Mouse (Mus musculus) E14TG2a.4 (cell line): Measurements from ENCODE around the gene Ddx56.

ENCODE experiments used
- CTCF ChIP-seq: conservative IDR thresholded peaks from 2 replicates; pipeline ENCODE4 v1.5.1; 2014; ENCODE audit warnings: low read length
- NANOG ChIP-seq: IDR thresholded peaks from 2 replicates; pipeline ENCODE4 v1.6.1; 2014; ENCODE audit warnings: borderline replicate concordance, low read length, mixed read lengths

DNA sequence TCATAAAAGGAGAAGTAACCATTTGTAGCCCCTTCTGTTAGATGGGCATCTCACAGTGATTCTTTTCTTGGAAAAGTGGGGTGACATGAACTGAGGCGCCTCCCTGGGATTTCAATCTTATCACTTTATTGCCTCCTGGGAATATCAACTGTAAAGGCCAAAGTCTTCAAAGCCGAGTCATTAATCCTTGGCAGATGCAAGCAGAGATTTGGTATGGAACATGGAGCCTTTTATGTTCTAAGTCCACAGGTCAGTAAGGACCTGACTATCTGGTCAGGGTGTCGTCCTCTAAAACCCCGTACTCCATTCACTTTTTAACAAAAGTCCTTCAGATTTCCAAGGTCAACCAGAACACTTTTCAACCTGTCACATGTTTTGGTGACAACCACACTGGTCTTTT lies 14.7 kb downstream of the Ddx56 start:
- TF ChIP-seq CTCF (no peak), NANOG (no peak)
